Mouse (Mus musculus) limb, embryonic 11.5 days (tissue): Measurements from ENCODE around the gene Ccdc169. TPM values are rescaled to one million over a fixed set of nuclear protein-coding genes. Genes with fewer than 3 reads are reported as not detected.

Experiments
- ATAC-seq: fragments of 200-750 bp; cut with Nextera tagmentation; 2 replicates; pipeline ENCODE4 v1.8.0; 2017; ENCODE audit warnings: low read depth; ENCODE audit not compliant: insufficient number of reproducible peaks, low FRiP score, low TSS enrichment
- DNase-seq: peaks from one replicate; pipeline ENCODE4 v3.0.0-alpha.2; 2015; ENCODE audit warnings: low spot score
- H3K27ac ChIP-seq: fragments of 300-500 bp; sonication (generic); replicated peaks from 2 replicates; pipeline ENCODE4 v1.5.1; 2014; ENCODE audit warnings: low read depth, mild to moderate bottlenecking, low read length
- H3K27me3 ChIP-seq: fragments of 300-500 bp; sonication (generic); 2 replicates; pipeline ENCODE4 v1.6.1; 2014; ENCODE audit warnings: mild to moderate bottlenecking, low read length, mixed read lengths; ENCODE audit not compliant: control insufficient read depth, insufficient read depth
- H3K36me3 ChIP-seq: fragments of 300-500 bp; sonication (generic); 2 replicates; pipeline ENCODE4 v1.6.1; 2014; ENCODE audit warnings: mild to moderate bottlenecking, low read length, moderate library complexity, mixed read lengths; ENCODE audit not compliant: control insufficient read depth, insufficient read depth
- H3K4me1 ChIP-seq: fragments of 300-500 bp; sonication (generic); 2 replicates; pipeline ENCODE4 v1.6.1; 2014; ENCODE audit warnings: low read length, mixed read lengths; ENCODE audit not compliant: control insufficient read depth, insufficient read depth
- H3K4me2 ChIP-seq: fragments of 300-500 bp; sonication (generic); 2 replicates; pipeline ENCODE4 v1.6.1; 2014; ENCODE audit warnings: low read depth, mild to moderate bottlenecking, moderate library complexity; ENCODE audit not compliant: severe bottlenecking
- H3K4me3 ChIP-seq: fragments of 300-500 bp; sonication (generic); 2 replicates; pipeline ENCODE4 v1.5.1; 2014; ENCODE audit warnings: low read depth, low read length
- H3K9ac ChIP-seq: fragments of 300-500 bp; sonication (generic); 2 replicates; pipeline ENCODE4 v1.6.1; 2014; ENCODE audit warnings: mild to moderate bottlenecking, low read length
- H3K9me3 ChIP-seq: fragments of 300-500 bp; sonication (generic); 2 replicates; pipeline ENCODE4 v1.6.1; 2016; ENCODE audit warnings: low read length; ENCODE audit not compliant: control insufficient read depth
- WGBS: fragments of 180-500 bp; shearing (Covaris S2); extraction: QIAGEN DNeasy Blood & Tissue Kit; methylation state at CpG from one replicate; pipeline ENCODE4 v1.1.7; 2014; 5-methylcytosine and 5-hydroxymethylcytosine counted together
- microRNA-seq: library from miRNA; unstranded; fragments of <30 nt; microRNA quantifications from one replicate; pipeline ENCODE4, GENCODE M21; 2016
- polyA plus RNA-seq: library from polyadenylated mRNA; unstranded; fragments of >200 nt; fragmentation: Nextera tagmentation; extraction: Ambion mirVana; gene quantifications from 2 replicates; pipeline ENCODE4 v1.2.1, GENCODE M21; 2014

Ccdc169 gene
- polyA plus RNA-seq, 1 experiment from 2014 or later: 0.08 TPM

- no peak overlapping the region for H3K9ac ChIP-seq
- H3K27ac ChIP-seq: no peak overlapping the region
- H3K4me1 ChIP-seq: 0 out of 2 replicates have a peak, but pooled peaks cover 4% of the 10 kb centered on the region
- no peak overlapping the region for H3K4me2 ChIP-seq
- H3K9me3 ChIP-seq: no peaks in the 10 kb centered on the region
- no peak for ATAC-seq
- no peak overlapping the region for H3K4me3 ChIP-seq
- no peak for DNase-seq
- no peaks in the 10 kb centered on the region; the same call in 1 of the 2 replicates for H3K27me3 ChIP-seq
- H3K36me3 ChIP-seq: no peaks in the 10 kb centered on the region
- 62% methylated on average over 2 of the region's 2 CpGs for WGBS
These were observed 85.4 kb downstream of the Ccdc169 start for GRCm38 (mm10) chr3:55222502-55222901.

Small RNAs within 50 kb of the gene (microRNA-seq; reads per million reads assigned to microRNA genes)
- gene Gm22029: not detected

Other genes with a start within 250 kb of the Ccdc169 start
- gene Sertm1, start 221.5 kb upstream of the Ccdc169 start, polyA plus RNA-seq: 0.08 and 0.17 TPM in 2 replicates
- 2.0 and 2.7 TPM in 2 replicates for gene Ccna1, start 81.8 kb upstream of the Ccdc169 start, polyA plus RNA-seq
- gene Spg20, start 25.2 kb upstream of the Ccdc169 start, polyA plus RNA-seq: 86.9 and 93.4 TPM in 2 replicates
- gene Sohlh2, start 44.7 kb downstream of the Ccdc169 start, polyA plus RNA-seq: not detected in 2 replicates
- gene Dclk1, start 105.0 kb downstream of the Ccdc169 start, polyA plus RNA-seq: 28.6 and 34.1 TPM in 2 replicates